13 mouse cellular contexts compared by ENCODE assay signal in genomic region chr1:91451547-91452084, GRCm38 (mm10). TPM values are rescaled to one million over a fixed set of nuclear protein-coding genes. Genes with fewer than 3 reads are reported as not detected.
DNase-seq lines count a peak whose midpoint lies in the region; ATAC-seq and TF ChIP-seq lines count a peak whose summit lies in the region.
"Had no signal": no experiment of that assay in that cellular context is flagged by ENCODE, and none has a peak within 500 bp of the region (broad histone marks: within the 10 kb centered on the region; RNA-seq: fewer than 3 reads in every experiment).

No protein-coding gene starts in this region.

- peak overlapping the region; percentile 31 for H3K27ac ChIP-seq in heart, postnatal 0 days (ENCODE audit: low read depth)
- H3K27ac ChIP-seq in intestine, embryonic 14.5 days (ENCODE audit: low read depth), result 0 out of 2 replicates have a peak overlapping the region, but pooled peaks have one; percentile 51
- H3K27ac ChIP-seq in kidney, embryonic 16.5 days (ENCODE audit: low read length), result peak overlapping the region; percentile 47

- WGBS in heart, postnatal 0 days, result 71% methylated on average over 5 of the region's 5 CpGs
- WGBS in intestine, embryonic 14.5 days, result 37% methylated on average over 5 of the region's 5 CpGs
- 24% methylated on average over 5 of the region's 5 CpGs for WGBS in kidney, embryonic 16.5 days

- H3K4me3 ChIP-seq in heart, postnatal 0 days (ENCODE audit: low read depth, low read length), result no peak overlapping the region
- no peak overlapping the region for H3K4me3 ChIP-seq in intestine, embryonic 14.5 days (ENCODE audit: low read depth, low read length)
- no peak overlapping the region for H3K4me3 ChIP-seq in kidney, embryonic 16.5 days (ENCODE audit: low read length)
- H3K4me3 ChIP-seq: megakaryocyte, embryonic 14.5 days had no signal

- DNase-seq in heart, postnatal 0 days (ENCODE audit: low spot score), result no peak
- DNase-seq in heart, postnatal 10 days, result no peak
- DNase-seq in intestine, embryonic 14.5 days (ENCODE audit: low spot score), result no peak
- no peak for DNase-seq in adrenal gland, postnatal 10 days
- no peak for DNase-seq in ovary, postnatal 14 days (ENCODE audit: low spot score)
- DNase-seq: cerebellum, adult 8-10 months; lung, embryonic 14.5 days; right cerebral cortex, adult 18-20 months; thymus, adult 2 months had no signal

- no peak for ATAC-seq in heart, postnatal 0 days (ENCODE audit: insufficient read depth, low read depth)
- ATAC-seq in common myeloid progenitor, adult 5-6 weeks (replicated peaks; ENCODE audit: low read depth, poor library complexity, severe bottlenecking), result peak; percentile 10; the same call in 1 of the 2 replicates
- no peak for ATAC-seq in intestine, embryonic 14.5 days (replicated peaks; ENCODE audit: low FRiP score, low TSS enrichment, low read depth)
- ATAC-seq in kidney, embryonic 16.5 days (ENCODE audit: low FRiP score, low TSS enrichment), result no peak
- ATAC-seq: midbrain, embryonic 16.5 days had no signal

- H3K36me3 ChIP-seq in heart, postnatal 0 days (replicated peaks; ENCODE audit: control insufficient read depth, insufficient read depth, low read length), result peaks cover 27% of the 10 kb centered on the region
- peaks cover 28% of the 10 kb centered on the region for H3K36me3 ChIP-seq in intestine, embryonic 14.5 days (ENCODE audit: control insufficient read depth, insufficient read depth, low read length)
- H3K36me3 ChIP-seq in kidney, embryonic 16.5 days (ENCODE audit: insufficient read depth, low read length), result peaks cover 15% of the 10 kb centered on the region

- H3K9me3 ChIP-seq in heart, postnatal 0 days (replicated peaks; ENCODE audit: control insufficient read depth, low read length), result no peaks in the 10 kb centered on the region; the same call in 1 of the 2 replicates
- H3K9me3 ChIP-seq in intestine, embryonic 14.5 days (ENCODE audit: control insufficient read depth, low read length), result peaks cover 6% of the 10 kb centered on the region; the same call in 1 of the 2 replicates
- peaks cover 7% of the 10 kb centered on the region for H3K9me3 ChIP-seq in kidney, embryonic 16.5 days (ENCODE audit: low read length)

- H3K9ac ChIP-seq in heart, postnatal 0 days (replicated peaks; ENCODE audit: low read depth, low read length), result no peak overlapping the region
- H3K9ac ChIP-seq in intestine, embryonic 14.5 days (ENCODE audit: low read length), result no peak overlapping the region
- 0 out of 2 replicates have a peak overlapping the region, but pooled peaks have one; percentile 31 for H3K9ac ChIP-seq in kidney, embryonic 16.5 days (replicated peaks; ENCODE audit: low read length)
- H3K9ac ChIP-seq: lung, embryonic 14.5 days had no signal

- no peak overlapping the region for H3K4me2 ChIP-seq in heart, postnatal 0 days (ENCODE audit: low read depth, low read length)
- no peak overlapping the region for H3K4me2 ChIP-seq in intestine, embryonic 14.5 days (ENCODE audit: low read length)
- H3K4me2 ChIP-seq in kidney, embryonic 16.5 days (replicated peaks; ENCODE audit: low read depth, low read length), result no peak overlapping the region
- H3K4me2 ChIP-seq: lung, embryonic 14.5 days had no signal

- intact Hi-C loops in heart, postnatal 10 days (cut with DNase I), result no loop called here

- peaks cover 82% of the 10 kb centered on the region for H3K4me1 ChIP-seq in heart, postnatal 0 days (ENCODE audit: control insufficient read depth, insufficient read depth)
- H3K4me1 ChIP-seq in intestine, embryonic 14.5 days (replicated peaks; ENCODE audit: control insufficient read depth, insufficient read depth, low read length), result peaks cover 31% of the 10 kb centered on the region
- peaks cover 49% of the 10 kb centered on the region for H3K4me1 ChIP-seq in kidney, embryonic 16.5 days (ENCODE audit: insufficient read depth, low read length)

- no peaks in the 10 kb centered on the region for H3K27me3 ChIP-seq in heart, postnatal 0 days (ENCODE audit: control insufficient read depth, insufficient read depth, low read length)
- no peaks in the 10 kb centered on the region for H3K27me3 ChIP-seq in intestine, embryonic 14.5 days (replicated peaks; ENCODE audit: control insufficient read depth, insufficient read depth, low read length)
- no peaks in the 10 kb centered on the region for H3K27me3 ChIP-seq in kidney, embryonic 16.5 days (ENCODE audit: insufficient read depth, low read length)

- no peak for TF ChIP-seq CTCF in heart, postnatal 0 days (IDR thresholded peaks at IDR 0.05; ENCODE audit: low read depth)

- TF ChIP-seq EP300 in heart, postnatal 0 days (IDR thresholded peaks at IDR 0.05; ENCODE audit: low read depth), result no peak

RNA-seq across cellular contexts. Expression of gene Per2, which starts 7.5 kb away (rescaled TPM):
- total RNA-seq in heart, postnatal 0 days (2014; rRNA removed; ENCODE audit: low replicate concordance), result 11.1 and 14.0 TPM in 2 replicates
- polyA plus RNA-seq in heart, postnatal 0 days (2015; fragmentation: Nextera tagmentation; extraction: Ambion mirVana), result 2.3 and 3.3 TPM in 2 replicates
- 10 to 100 TPM in 1 of 2 experiments, 1 to 10 TPM in 1; 7.5 to 21.1 TPM for total RNA-seq in heart, postnatal 10 days (2021)
- total RNA-seq in common myeloid progenitor, adult 5-6 weeks (2017), result 5.3 and 6.4 TPM in 2 replicates
- 5.9 and 6.7 TPM in 2 replicates for polyA plus RNA-seq in intestine, embryonic 14.5 days (2014; fragmentation: Nextera tagmentation; extraction: Ambion mirVana)
- polyA plus RNA-seq in kidney, embryonic 16.5 days (2015; fragmentation: Nextera tagmentation; extraction: Ambion mirVana), result 4.2 and 4.6 TPM in 2 replicates
- 10 to 100 TPM; 15.6 to 37.9 TPM for total RNA-seq in adrenal gland, postnatal 10 days (2021)

RNA-seq across cellular contexts. Expression of gene Hes6, which starts 37.8 kb away (rescaled TPM):
- 81.4 and 82.5 TPM in 2 replicates for total RNA-seq in heart, postnatal 0 days (2014; rRNA removed; ENCODE audit: low replicate concordance)
- 61.0 and 64.3 TPM in 2 replicates for polyA plus RNA-seq in heart, postnatal 0 days (2015; fragmentation: Nextera tagmentation; extraction: Ambion mirVana)
- total RNA-seq in heart, postnatal 10 days (2021), result 10 to 100 TPM; 22.2 to 25.0 TPM
- total RNA-seq in common myeloid progenitor, adult 5-6 weeks (2017), result 22.9 and 31.3 TPM in 2 replicates
- 79.3 and 84.4 TPM in 2 replicates for polyA plus RNA-seq in intestine, embryonic 14.5 days (2014; fragmentation: Nextera tagmentation; extraction: Ambion mirVana)
- 69.0 and 72.2 TPM in 2 replicates for polyA plus RNA-seq in kidney, embryonic 16.5 days (2015; fragmentation: Nextera tagmentation; extraction: Ambion mirVana)
- 100 to 1,000 TPM in 1 of 2 experiments, 10 to 100 TPM in 1; 49.5 to 137 TPM for total RNA-seq in adrenal gland, postnatal 10 days (2021)

RNA-seq across cellular contexts. Expression of gene Traf3ip1, which starts 42.8 kb away (rescaled TPM):
- total RNA-seq in heart, postnatal 0 days (2014; rRNA removed; ENCODE audit: low replicate concordance), result 2.0 and 3.4 TPM in 2 replicates
- 2.8 TPM in 2 replicates for polyA plus RNA-seq in heart, postnatal 0 days (2015; fragmentation: Nextera tagmentation; extraction: Ambion mirVana)
- total RNA-seq in heart, postnatal 10 days (2021), result 1 to 10 TPM; 4.4 to 5.3 TPM
- 4.0 and 5.2 TPM in 2 replicates for total RNA-seq in common myeloid progenitor, adult 5-6 weeks (2017)
- 5.9 and 6.7 TPM in 2 replicates for polyA plus RNA-seq in intestine, embryonic 14.5 days (2014; fragmentation: Nextera tagmentation; extraction: Ambion mirVana)
- polyA plus RNA-seq in kidney, embryonic 16.5 days (2015; fragmentation: Nextera tagmentation; extraction: Ambion mirVana), result 10.7 and 11.3 TPM in 2 replicates
- 1 to 10 TPM; 8.0 to 9.1 TPM for total RNA-seq in adrenal gland, postnatal 10 days (2021)

RNA-seq across cellular contexts. Expression of gene Ilkap, which starts 53.0 kb away (rescaled TPM):
- 58.1 and 70.5 TPM in 2 replicates for total RNA-seq in heart, postnatal 0 days (2014; rRNA removed; ENCODE audit: low replicate concordance)
- 71.4 and 75.1 TPM in 2 replicates for polyA plus RNA-seq in heart, postnatal 0 days (2015; fragmentation: Nextera tagmentation; extraction: Ambion mirVana)
- total RNA-seq in heart, postnatal 10 days (2021), result 10 to 100 TPM; 48.5 to 54.9 TPM
- total RNA-seq in common myeloid progenitor, adult 5-6 weeks (2017), result 123 and 126 TPM in 2 replicates
- polyA plus RNA-seq in intestine, embryonic 14.5 days (2014; fragmentation: Nextera tagmentation; extraction: Ambion mirVana), result 135 and 147 TPM in 2 replicates
- 140 and 143 TPM in 2 replicates for polyA plus RNA-seq in kidney, embryonic 16.5 days (2015; fragmentation: Nextera tagmentation; extraction: Ambion mirVana)
- 10 to 100 TPM; 82.9 to 83.7 TPM for total RNA-seq in adrenal gland, postnatal 10 days (2021)
